Mouse (Mus musculus): ENCODE results near the gene Rc3h1. TPM values are rescaled to one million over a fixed set of nuclear protein-coding genes. Genes with fewer than 3 reads are reported as not detected.

Rc3h1 gene
- polyA plus RNA-seq, 1 experiment from 2014 or later: 8.8 TPM

DNA sequence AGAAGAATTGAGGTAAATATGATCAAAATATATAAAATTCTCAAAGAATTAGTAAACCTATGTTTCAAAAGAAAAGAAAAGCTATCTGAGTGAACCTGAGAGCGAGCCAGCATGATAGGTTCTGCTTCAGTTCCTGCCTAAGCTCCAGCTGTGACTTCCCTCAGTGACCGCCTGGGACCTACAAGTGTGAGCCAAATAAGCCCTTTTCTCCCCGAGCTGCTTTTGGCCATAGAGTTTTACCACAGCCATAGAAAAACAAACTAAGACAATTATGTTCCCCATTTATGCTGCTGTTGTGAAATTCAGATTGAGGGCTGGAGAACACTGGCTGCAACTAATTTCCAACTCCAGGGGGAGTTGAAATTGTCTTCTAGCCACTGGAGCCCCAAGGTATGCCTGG is 24.2 kb upstream of the Rc3h1 start:
- no peak for ATAC-seq (ENCODE audit: low FRiP score)
- 48% methylated on average over 3 of the region's 3 CpGs for WGBS
- H3K4me3 ChIP-seq (ENCODE audit: low read depth, low read length): no peak overlapping the region

DNA sequence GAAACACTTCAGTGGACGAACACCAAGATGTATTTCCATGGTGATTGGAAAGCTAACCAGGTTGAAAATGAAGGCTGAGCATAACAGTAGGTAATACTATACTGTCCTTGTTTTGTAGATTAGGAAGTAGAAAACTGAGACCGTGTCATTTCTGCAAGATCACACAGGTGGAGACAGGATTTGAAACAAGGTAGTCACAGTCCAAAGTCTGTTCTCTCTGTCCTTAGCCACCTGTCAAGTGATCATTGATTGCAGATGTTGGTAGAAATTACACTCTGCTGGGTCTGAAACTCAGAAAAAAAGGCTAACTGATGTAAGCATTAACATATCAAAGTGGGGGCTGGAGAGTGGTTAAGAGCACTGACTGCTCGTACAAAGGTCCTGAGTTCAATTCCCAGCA is 21.9 kb upstream of the Rc3h1 start:
- Histone ChIP-seq H3K4me1 (ENCODE audit: control insufficient read depth, insufficient read depth, low read length) (no peaks in the 10 kb centered on the region), H3K27me3 (ENCODE audit: control insufficient read depth, insufficient read depth, low read length) (no peaks in the 10 kb centered on the region), H3K4me3 (ENCODE audit: low read depth, low read length) (no peak overlapping the region), H3K9ac (ENCODE audit: low read length) (no peak overlapping the region), H3K27ac (ENCODE audit: low read depth, low read length) (no peak overlapping the region), H3K9me3 (ENCODE audit: control insufficient read depth, low read length) (no peaks in the 10 kb centered on the region), H3K4me2 (no peak overlapping the region), H3K36me3 (ENCODE audit: control insufficient read depth, insufficient read depth, low read length) (no peaks in the 10 kb centered on the region)
- 85% methylated on average over 3 of the region's 3 CpGs for WGBS
- ATAC-seq (ENCODE audit: low FRiP score) (no peak), DNase-seq (ENCODE audit: low spot score, missing footprints) (no peak)

More for the DNA sequence above, 24.2 kb upstream of the Rc3h1 start:
- no peaks in the 10 kb centered on the region for H3K4me1 ChIP-seq (ENCODE audit: control insufficient read depth, insufficient read depth, low read length)
- no peak overlapping the region for H3K4me2 ChIP-seq
- DNase-seq (ENCODE audit: low spot score, missing footprints): no peak
- H3K9me3 ChIP-seq (ENCODE audit: control insufficient read depth, low read length): no peaks in the 10 kb centered on the region
- no peak overlapping the region for H3K9ac ChIP-seq (ENCODE audit: low read length)
- H3K36me3 ChIP-seq (ENCODE audit: control insufficient read depth, insufficient read depth, low read length): no peaks in the 10 kb centered on the region
- H3K27me3 ChIP-seq (ENCODE audit: control insufficient read depth, insufficient read depth, low read length): no peaks in the 10 kb centered on the region
- H3K27ac ChIP-seq (ENCODE audit: low read depth, low read length): no peak overlapping the region

DNA sequence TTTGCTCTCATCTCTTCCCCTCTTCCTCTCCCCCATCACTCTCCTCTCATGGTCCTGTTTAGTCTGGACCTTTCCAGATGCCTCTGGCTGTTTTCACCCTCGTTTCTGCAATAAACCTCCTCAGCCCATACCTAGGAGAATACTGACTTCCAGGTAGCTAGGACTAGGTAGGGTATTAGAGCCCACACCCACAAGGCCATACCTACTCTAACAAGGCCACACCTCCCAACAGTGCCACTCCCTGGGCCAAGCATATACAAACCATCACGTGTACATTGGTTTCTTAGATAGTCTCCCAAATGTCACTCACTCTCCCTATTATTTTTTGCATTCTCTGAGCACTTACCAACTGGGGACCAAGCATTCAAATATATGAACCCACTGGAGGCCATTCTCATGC is 21.2 kb upstream of the Rc3h1 start:
- WGBS: 63% methylated on average over 2 of the region's 2 CpGs
- no peaks in the 10 kb centered on the region for H3K4me1 ChIP-seq (ENCODE audit: control insufficient read depth, insufficient read depth, low read length)

DNA sequence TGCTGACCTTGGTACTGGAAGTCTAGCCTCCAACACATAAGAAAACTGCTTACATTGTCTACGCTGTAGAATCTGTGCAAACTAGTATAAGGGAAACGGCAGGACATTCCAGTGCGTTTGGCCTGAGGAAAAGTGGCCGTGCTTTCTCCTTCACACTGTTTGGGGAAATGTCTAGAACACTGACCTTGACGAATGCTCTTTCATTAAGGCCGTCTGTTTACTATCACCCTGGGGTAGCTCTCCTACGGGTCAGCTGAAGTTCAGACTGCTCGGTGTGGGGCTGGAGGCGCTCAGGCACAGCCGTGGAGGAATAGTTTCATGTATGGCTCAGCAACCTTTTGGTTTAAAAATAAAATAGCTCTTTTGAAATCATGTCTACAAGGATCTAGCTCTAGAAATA is 6.5 kb upstream of the Rc3h1 start:
- Histone ChIP-seq H3K4me2 (no peak overlapping the region), H3K27ac (ENCODE audit: low read depth, low read length) (no peak overlapping the region), H3K36me3 (ENCODE audit: control insufficient read depth, insufficient read depth, low read length) (no peaks in the 10 kb centered on the region), H3K9ac (ENCODE audit: low read length) (no peak overlapping the region), H3K4me3 (ENCODE audit: low read depth, low read length) (no peak overlapping the region), H3K9me3 (ENCODE audit: control insufficient read depth, low read length) (no peaks in the 10 kb centered on the region), H3K4me1 (ENCODE audit: control insufficient read depth, insufficient read depth, low read length) (no peaks in the 10 kb centered on the region), H3K27me3 (ENCODE audit: control insufficient read depth, insufficient read depth, low read length) (no peaks in the 10 kb centered on the region)
- ATAC-seq (ENCODE audit: low FRiP score): no peak
- WGBS: 73% methylated on average over 10 of the region's 10 CpGs
- DNase-seq (ENCODE audit: low spot score, missing footprints): no peak

More for the DNA sequence above, 21.2 kb upstream of the Rc3h1 start:
- Histone ChIP-seq H3K27me3 (ENCODE audit: control insufficient read depth, insufficient read depth, low read length) (no peaks in the 10 kb centered on the region), H3K27ac (ENCODE audit: low read depth, low read length) (no peak overlapping the region), H3K36me3 (ENCODE audit: control insufficient read depth, insufficient read depth, low read length) (no peaks in the 10 kb centered on the region), H3K4me2 (no peak overlapping the region), H3K9ac (ENCODE audit: low read length) (no peak overlapping the region), H3K9me3 (ENCODE audit: control insufficient read depth, low read length) (no peaks in the 10 kb centered on the region), H3K4me3 (ENCODE audit: low read depth, low read length) (no peak overlapping the region)
- ATAC-seq (ENCODE audit: low FRiP score): no peak
- DNase-seq (ENCODE audit: low spot score, missing footprints): no peak

DNA sequence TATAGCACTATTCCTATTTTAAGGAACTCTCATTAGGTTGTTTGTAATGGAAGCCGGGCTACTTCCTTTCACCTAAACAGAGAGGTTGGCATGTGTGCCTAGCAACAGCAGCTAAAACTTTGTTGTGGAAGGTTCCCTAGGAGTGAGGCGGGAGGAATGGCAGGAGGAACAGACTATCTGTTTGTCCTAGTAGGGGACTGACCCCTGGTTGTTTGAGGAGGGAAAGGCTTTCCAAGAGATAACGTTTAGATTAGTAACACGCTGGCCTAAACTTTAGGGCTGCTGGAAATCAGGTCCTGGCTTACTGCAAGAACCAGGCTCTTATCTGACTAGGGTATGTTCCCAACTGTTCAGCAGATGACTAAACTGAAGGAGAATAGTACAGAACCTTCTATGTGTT is 2.2 kb upstream of the Rc3h1 start:
- Histone ChIP-seq H3K36me3 (ENCODE audit: control insufficient read depth, insufficient read depth, low read length) (no peaks in the 10 kb centered on the region), H3K4me2 (no peak overlapping the region), H3K4me3 (ENCODE audit: low read depth, low read length) (no peak overlapping the region), H3K27ac (ENCODE audit: low read depth, low read length) (no peak overlapping the region), H3K9ac (ENCODE audit: low read length) (no peak overlapping the region), H3K4me1 (ENCODE audit: control insufficient read depth, insufficient read depth, low read length) (peaks cover 6% of the 10 kb centered on the region; the same call in 1 of the 2 replicates), H3K9me3 (ENCODE audit: control insufficient read depth, low read length) (no peaks in the 10 kb centered on the region), H3K27me3 (ENCODE audit: control insufficient read depth, insufficient read depth, low read length) (no peaks in the 10 kb centered on the region)
- no peak for ATAC-seq (ENCODE audit: low FRiP score)
- WGBS: 66% methylated on average over 4 of the region's 4 CpGs
- no peak for DNase-seq (ENCODE audit: low spot score, missing footprints)

DNA sequence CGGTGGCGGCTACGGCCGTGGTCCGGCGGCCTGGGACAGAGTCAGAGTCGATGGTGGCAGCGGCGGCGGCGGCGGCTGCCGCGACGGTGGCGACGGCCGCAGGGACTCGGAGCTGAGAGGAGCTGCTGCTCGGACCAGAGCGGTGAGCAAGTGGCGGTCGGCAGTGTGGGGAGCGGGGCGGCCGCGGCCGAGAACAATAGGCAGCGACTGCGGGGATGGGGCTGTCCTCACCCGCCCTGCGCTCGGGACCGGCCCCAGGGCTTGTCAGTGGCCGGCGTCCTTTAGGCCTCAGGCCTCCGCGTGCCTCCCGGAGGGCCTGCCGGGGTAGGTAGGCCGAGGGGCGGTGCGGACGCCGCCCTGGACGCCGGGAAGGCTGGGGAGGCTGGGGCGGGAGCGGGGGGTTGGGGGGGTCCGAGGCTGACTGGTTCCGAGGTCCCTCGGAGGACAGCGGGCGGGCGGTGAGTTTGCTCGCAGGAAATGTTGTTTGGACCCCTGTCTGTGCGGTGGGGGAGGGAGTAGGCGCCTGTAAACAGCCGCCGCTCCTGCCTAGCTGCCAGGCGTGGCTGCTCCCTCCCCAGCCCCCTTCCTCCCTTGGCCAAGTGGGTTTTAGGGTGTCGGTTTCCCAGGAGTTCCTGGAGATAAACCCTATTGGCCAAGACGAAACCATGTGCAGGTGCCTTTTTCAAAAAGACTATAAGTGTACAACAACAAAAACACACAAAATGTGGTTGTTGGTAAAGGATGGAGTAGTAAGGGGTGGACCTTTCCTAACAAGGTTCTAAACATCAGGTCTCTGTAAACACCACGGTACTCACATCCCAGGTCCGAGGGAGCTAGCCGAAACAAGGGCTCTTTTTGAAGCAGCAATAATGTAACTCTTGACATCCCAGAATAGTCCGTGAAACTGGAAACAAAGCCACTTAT is 602 bp downstream of the Rc3h1 start:
- Histone ChIP-seq H3K36me3 (ENCODE audit: control insufficient read depth, insufficient read depth, low read length) (no peaks in the 10 kb centered on the region), H3K4me1 (ENCODE audit: control insufficient read depth, insufficient read depth, low read length) (peaks cover 8% of the 10 kb centered on the region; the same call in 1 of the 2 replicates), H3K9ac (ENCODE audit: low read length) (peak overlapping the region; percentile 94), H3K27ac (ENCODE audit: low read depth, low read length) (peak overlapping the region; percentile 87), H3K9me3 (ENCODE audit: control insufficient read depth, low read length) (no peaks in the 10 kb centered on the region), H3K4me3 (ENCODE audit: low read depth, low read length) (peak overlapping the region; percentile 96), H3K27me3 (ENCODE audit: control insufficient read depth, insufficient read depth, low read length) (no peaks in the 10 kb centered on the region), H3K4me2 (peak overlapping the region; percentile 67)
- WGBS: 0% methylated on average over 49 of the region's 67 CpGs
- DNase-seq (ENCODE audit: low spot score, missing footprints): peak; percentile 93
- peak; percentile 86 for ATAC-seq (ENCODE audit: low FRiP score)

DNA sequence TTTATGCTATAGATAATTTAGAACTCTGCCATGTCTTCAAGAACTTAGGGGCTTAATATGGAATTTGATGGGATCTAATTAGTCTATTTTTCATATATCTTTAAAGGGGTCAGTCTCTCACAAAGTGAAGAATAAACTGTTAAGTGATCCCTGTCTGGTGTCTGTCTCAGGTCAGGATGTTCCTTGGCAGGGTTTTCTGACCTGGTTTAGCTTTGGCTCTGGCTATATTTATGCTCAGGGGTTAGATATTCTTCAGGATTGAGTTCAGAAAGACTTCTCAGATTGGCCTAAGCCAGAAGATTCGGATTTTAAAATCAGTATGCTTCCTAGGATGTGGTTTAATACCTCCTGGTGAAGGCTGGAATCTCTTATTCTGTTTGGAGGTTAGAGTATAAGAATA is 4.0 kb downstream of the Rc3h1 start:
- H3K4me1 ChIP-seq (ENCODE audit: control insufficient read depth, insufficient read depth, low read length): peaks cover 8% of the 10 kb centered on the region; the same call in 1 of the 2 replicates
- H3K4me2 ChIP-seq: no peak overlapping the region
- no peak overlapping the region for H3K9ac ChIP-seq (ENCODE audit: low read length)
- ATAC-seq (ENCODE audit: low FRiP score) (no peak), DNase-seq (ENCODE audit: low spot score, missing footprints) (no peak)
- 91% methylated on average over 1 of the region's 1 CpGs for WGBS
- no peak overlapping the region for H3K4me3 ChIP-seq (ENCODE audit: low read depth, low read length)
- no peaks in the 10 kb centered on the region for H3K27me3 ChIP-seq (ENCODE audit: control insufficient read depth, insufficient read depth, low read length)
- H3K36me3 ChIP-seq (ENCODE audit: control insufficient read depth, insufficient read depth, low read length): no peaks in the 10 kb centered on the region
- H3K27ac ChIP-seq (ENCODE audit: low read depth, low read length): no peak overlapping the region
- H3K9me3 ChIP-seq (ENCODE audit: control insufficient read depth, low read length): no peaks in the 10 kb centered on the region

DNA sequence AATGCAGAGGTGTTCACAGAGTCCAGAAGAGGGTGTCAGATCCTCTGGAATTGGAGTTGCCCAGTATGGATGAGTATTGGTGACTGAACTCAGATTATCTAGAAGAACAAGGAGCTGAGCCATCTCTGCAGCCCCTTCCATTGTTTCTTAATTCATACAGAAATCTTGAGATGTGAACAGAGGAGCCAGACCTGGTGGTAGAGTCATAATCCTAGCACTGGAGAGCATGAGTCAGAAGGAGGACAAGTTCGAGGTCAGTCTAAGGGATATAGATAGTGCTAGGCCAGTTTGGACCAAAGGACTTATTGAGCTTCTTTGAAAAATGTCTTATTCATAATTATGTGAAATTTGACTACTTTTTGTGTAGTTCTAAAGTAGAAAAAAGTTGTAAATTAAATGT is 4.6 kb downstream of the Rc3h1 start:
- H3K4me3 ChIP-seq (ENCODE audit: low read depth, low read length): no peak overlapping the region
- H3K4me1 ChIP-seq (ENCODE audit: control insufficient read depth, insufficient read depth, low read length): peaks cover 8% of the 10 kb centered on the region; the same call in 1 of the 2 replicates
- H3K4me2 ChIP-seq: no peak overlapping the region
- DNase-seq (ENCODE audit: low spot score, missing footprints) (no peak), ATAC-seq (ENCODE audit: low FRiP score) (no peak)
- H3K9ac ChIP-seq (ENCODE audit: low read length): no peak overlapping the region
- no peaks in the 10 kb centered on the region for H3K36me3 ChIP-seq (ENCODE audit: control insufficient read depth, insufficient read depth, low read length)
- H3K9me3 ChIP-seq (ENCODE audit: control insufficient read depth, low read length): no peaks in the 10 kb centered on the region
- WGBS: 92% methylated on average over 1 of the region's 1 CpGs
- H3K27me3 ChIP-seq (ENCODE audit: control insufficient read depth, insufficient read depth, low read length): no peaks in the 10 kb centered on the region
- no peak overlapping the region for H3K27ac ChIP-seq (ENCODE audit: low read depth, low read length)

DNA sequence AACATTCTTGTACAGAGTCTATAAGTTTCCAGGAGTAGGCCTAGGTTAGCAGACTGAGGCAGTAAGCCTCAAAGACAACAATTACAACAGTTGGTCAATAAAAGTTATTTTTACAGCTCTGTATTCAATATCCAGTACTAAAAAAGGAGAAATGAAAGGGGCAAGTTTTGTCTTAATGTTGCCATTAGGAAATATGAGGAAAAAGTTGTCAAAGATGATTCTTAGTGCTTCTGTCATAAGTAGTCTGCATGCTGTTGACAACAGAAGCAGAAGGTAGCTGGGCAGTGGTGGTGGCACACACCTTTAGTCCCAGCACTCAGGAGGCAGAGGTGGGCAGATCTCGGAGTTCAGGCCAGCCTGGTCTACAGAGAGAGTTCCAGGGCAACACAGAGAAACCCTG is 13.2 kb downstream of the Rc3h1 start:
- no peaks in the 10 kb centered on the region for H3K9me3 ChIP-seq (ENCODE audit: control insufficient read depth, low read length)
- no peaks in the 10 kb centered on the region for H3K36me3 ChIP-seq (ENCODE audit: control insufficient read depth, insufficient read depth, low read length)
- H3K27me3 ChIP-seq (ENCODE audit: control insufficient read depth, insufficient read depth, low read length): no peaks in the 10 kb centered on the region
- no peak overlapping the region for H3K4me2 ChIP-seq
- WGBS: 96% methylated on average over 1 of the region's 1 CpGs
- H3K4me1 ChIP-seq (ENCODE audit: control insufficient read depth, insufficient read depth, low read length): no peaks in the 10 kb centered on the region
- ATAC-seq (ENCODE audit: low FRiP score): no peak
- no peak overlapping the region for H3K9ac ChIP-seq (ENCODE audit: low read length)
- no peak overlapping the region for H3K27ac ChIP-seq (ENCODE audit: low read depth, low read length)
- no peak for DNase-seq (ENCODE audit: low spot score, missing footprints)
- no peak overlapping the region for H3K4me3 ChIP-seq (ENCODE audit: low read depth, low read length)

All from midbrain, embryonic 11.5 days (tissue).